Mouse (Mus musculus) layer of hippocampus, postnatal 14 days (tissue): ENCODE data around the gene Syk. TPM values are rescaled to one million over a fixed set of nuclear protein-coding genes. Genes with fewer than 3 reads are reported as not detected.

Source experiments
- total RNA-seq, 2 experiments: library from RNA; stranded (reverse); gene quantifications; 2 replicates each; pipeline ENCODE4 v1.2.3; 2021

The Syk gene
- total RNA-seq, 2 experiments from 2014 or later = 4.7 to 5.6 TPM

Other genes starting within 250 kb of the Syk start
- gene Diras2, start 51.9 kb upstream of the Syk start, total RNA-seq = 100 to 1,000 TPM; 138 to 149 TPM